Mouse (Mus musculus): ENCODE measurements around the gene Tsks.
A peak's percentile ranks its signal among the peaks of the same experiment; 100 is the strongest.

- TF ChIP-seq POLR2A (IDR thresholded peaks at IDR 0.05; ENCODE audit: borderline replicate concordance, control insufficient read depth, low read depth, low read length) (peak; percentile 46; the same call in 1 of the 2 replicates), CTCF (IDR thresholded peaks at IDR 0.05; ENCODE audit: control insufficient read depth, insufficient read depth, low read length) (no peak)
These were observed 44.1 kb downstream of the Tsks start for GRCm38 (mm10) chr7:44986879-44987718.

Measured in bone marrow, adult 2 months (tissue).